In genomic region chr12:24823636-24824354, GRCm38 (mm10) we compare ENCODE assay signal across 25 mouse cellular contexts. TPM values are rescaled to one million over a fixed set of nuclear protein-coding genes. Genes with fewer than 3 reads are reported as not detected.
DNase-seq lines count a peak whose midpoint lies in the region; ATAC-seq and TF ChIP-seq lines count a peak whose summit lies in the region.
"Had no signal": no experiment of that assay in that cellular context is flagged by ENCODE, and none has a peak within 500 bp of the region (broad histone marks: within the 10 kb centered on the region; RNA-seq: fewer than 3 reads in every experiment).

No protein-coding gene starts in this region.

- H3K4me1 ChIP-seq in kidney, postnatal 0 days (replicated peaks; ENCODE audit: insufficient read depth, low read length): no peaks in the 10 kb centered on the region
- H3K4me1 ChIP-seq in kidney, embryonic 15.5 days: peaks cover 7% of the 10 kb centered on the region; the same call in 1 of the 2 replicates
- H3K4me1 ChIP-seq in lung, postnatal 0 days (ENCODE audit: insufficient read depth, low read depth, low read length): no peaks in the 10 kb centered on the region
- H3K4me1 ChIP-seq: neural tube, embryonic 12.5 days had no signal

- TF ChIP-seq POLR2A in myocyte (IDR thresholded peaks at IDR 0.05; ENCODE audit: insufficient read length, low read depth): no peak

- H3K27me3 ChIP-seq in kidney, postnatal 0 days (ENCODE audit: insufficient read depth, low read length): no peaks in the 10 kb centered on the region
- H3K27me3 ChIP-seq in kidney, embryonic 15.5 days: no peaks in the 10 kb centered on the region
- no peaks in the 10 kb centered on the region for H3K27me3 ChIP-seq in lung, postnatal 0 days (replicated peaks; ENCODE audit: insufficient read depth, low read length)
- H3K27me3 ChIP-seq in myocyte (ENCODE audit: control insufficient read depth, insufficient read depth, insufficient read length): no peaks in the 10 kb centered on the region
- H3K27me3 ChIP-seq: forebrain, embryonic 12.5 days; heart, embryonic 15.5 days; hindbrain, embryonic 13.5 days; midbrain, embryonic 13.5 days; neural tube, embryonic 12.5 days had no signal

- H3K27ac ChIP-seq in kidney, postnatal 0 days: no peak overlapping the region
- H3K27ac ChIP-seq in kidney, embryonic 15.5 days: no peak overlapping the region
- H3K27ac ChIP-seq in lung, postnatal 0 days (ENCODE audit: low read length): no peak overlapping the region
- H3K27ac ChIP-seq: forebrain, embryonic 12.5 days; heart, embryonic 15.5 days; hindbrain, embryonic 13.5 days; midbrain, embryonic 13.5 days; neural tube, embryonic 12.5 days had no signal

- TF ChIP-seq EP300 in lung, postnatal 0 days (IDR thresholded peaks at IDR 0.05): no peak

- H3ac ChIP-seq in myocyte (ENCODE audit: control insufficient read depth, insufficient read length): no peak overlapping the region

- WGBS in kidney, postnatal 0 days: 62% methylated on average over 3 of the region's 3 CpGs
- WGBS in kidney, embryonic 15.5 days: 69% methylated on average over 3 of the region's 3 CpGs
- 35% methylated on average over 3 of the region's 3 CpGs for WGBS in lung, postnatal 0 days

- no peaks in the 10 kb centered on the region for H3K36me3 ChIP-seq in kidney, postnatal 0 days (ENCODE audit: insufficient read depth, low read length)
- H3K36me3 ChIP-seq in kidney, embryonic 15.5 days: no peaks in the 10 kb centered on the region
- H3K36me3 ChIP-seq in lung, postnatal 0 days (ENCODE audit: insufficient read depth, low read length): no peaks in the 10 kb centered on the region
- no peaks in the 10 kb centered on the region for H3K36me3 ChIP-seq in myocyte (ENCODE audit: control insufficient read depth, insufficient read depth)
- H3K36me3 ChIP-seq: forebrain, embryonic 12.5 days; heart, embryonic 15.5 days; hindbrain, embryonic 13.5 days; midbrain, embryonic 13.5 days; neural tube, embryonic 12.5 days had no signal

- H3K4me3 ChIP-seq in kidney, postnatal 0 days (replicated peaks; ENCODE audit: low read depth, low read length): no peak overlapping the region
- no peak overlapping the region for H3K4me3 ChIP-seq in kidney, embryonic 15.5 days (replicated peaks)
- no peak overlapping the region for H3K4me3 ChIP-seq in lung, postnatal 0 days (ENCODE audit: low read depth, low read length)
- H3K4me3 ChIP-seq in myocyte: no peak overlapping the region
- H3K4me3 ChIP-seq: forebrain, embryonic 12.5 days; heart, embryonic 15.5 days; hindbrain, embryonic 13.5 days; midbrain, embryonic 13.5 days; neural tube, embryonic 12.5 days had no signal

- H3K79me2 ChIP-seq in myocyte (ENCODE audit: control insufficient read depth, insufficient read depth): no peaks in the 10 kb centered on the region

- no peaks in the 10 kb centered on the region for H3K9me3 ChIP-seq in kidney, postnatal 0 days (replicated peaks; ENCODE audit: low read length)
- H3K9me3 ChIP-seq in kidney, embryonic 15.5 days (replicated peaks): no peaks in the 10 kb centered on the region
- H3K9me3 ChIP-seq in lung, postnatal 0 days (ENCODE audit: low read length): no peaks in the 10 kb centered on the region
- H3K9me3 ChIP-seq: forebrain, embryonic 12.5 days; heart, embryonic 15.5 days; hindbrain, embryonic 13.5 days; midbrain, embryonic 13.5 days; neural tube, embryonic 12.5 days had no signal

- DNase-seq in kidney, postnatal 0 days (ENCODE audit: low spot score): peak; percentile 71
- DNase-seq in lung, postnatal 0 days (ENCODE audit: low spot score): peak; percentile 70
- DNase-seq in lung, postnatal 36 days: no peak
- peak; percentile 46 for DNase-seq in Muller cell, postnatal 12 days (ENCODE audit: inconsistent ontology term)
- DNase-seq: adrenal gland, adult 2 months; B cell, adult 2 months; cerebellum, adult 11-12 months; cerebellum, postnatal 10 days; gastrocnemius, postnatal 36 days; heart, postnatal 36 days; kidney, adult 11 months; lung, adult 2 months; retina, postnatal 1 day; right cerebral cortex, postnatal 25 days; spleen, adult 18-20 months; thymus, postnatal 14 days had no signal

- no peak overlapping the region for H3K9ac ChIP-seq in kidney, postnatal 0 days (ENCODE audit: low read depth, low read length)
- H3K9ac ChIP-seq in kidney, embryonic 15.5 days: no peak overlapping the region
- no peak overlapping the region for H3K9ac ChIP-seq in lung, postnatal 0 days (replicated peaks; ENCODE audit: low read depth)
- H3K9ac ChIP-seq: forebrain, embryonic 12.5 days; heart, embryonic 15.5 days; hindbrain, embryonic 13.5 days; midbrain, embryonic 13.5 days; neural tube, embryonic 12.5 days had no signal

- TF ChIP-seq CTCF in kidney, postnatal 0 days (IDR thresholded peaks at IDR 0.05; ENCODE audit: low read depth): no peak
- no peak for TF ChIP-seq CTCF in lung, postnatal 0 days (IDR thresholded peaks at IDR 0.05)

- H3K4me2 ChIP-seq in kidney, postnatal 0 days (ENCODE audit: low read length): no peak overlapping the region
- H3K4me2 ChIP-seq in kidney, embryonic 15.5 days: no peak overlapping the region
- no peak overlapping the region for H3K4me2 ChIP-seq in lung, postnatal 0 days (replicated peaks; ENCODE audit: low read depth, low read length)
- peak overlapping the region; percentile 40 for H3K4me2 ChIP-seq in myocyte (ENCODE audit: low read depth)
- H3K4me2 ChIP-seq: forebrain, embryonic 12.5 days; heart, embryonic 15.5 days; hindbrain, embryonic 13.5 days; liver, embryonic 11.5 days; midbrain, embryonic 13.5 days; neural tube, embryonic 12.5 days had no signal

- ATAC-seq in kidney, postnatal 0 days (replicated peaks; ENCODE audit: low FRiP score, low read depth): no peak
- no peak for ATAC-seq in kidney, embryonic 15.5 days (replicated peaks; ENCODE audit: low FRiP score)
- no peak; the same call in 1 of the 2 replicates for ATAC-seq in lung, postnatal 0 days
- no peak for ATAC-seq in CD4-positive, CD25-positive, alpha-beta regulatory T cell, adult 4 months
- ATAC-seq: midbrain, embryonic 13.5 days had no signal

TF ChIP-seq in myocyte, 11 proteins besides CTCF, POLR2A, EP300 and RAD21:
- no peak for TF ChIP-seq TCF12 (IDR thresholded peaks at IDR 0.05; ENCODE audit: insufficient read depth, poor library complexity, severe bottlenecking)
- no peak for TF ChIP-seq USF1 (IDR thresholded peaks at IDR 0.05; ENCODE audit: low read depth)
- no peak for TF ChIP-seq POLR2AphosphoS2 (IDR thresholded peaks at IDR 0.05; ENCODE audit: insufficient read length, low read depth)
- no peak for TF ChIP-seq MYOG (IDR thresholded peaks at IDR 0.05; ENCODE audit: control insufficient read depth in 1 of 3, insufficient read depth in 1 of 3, insufficient read length in 2 of 3, low read depth in 2 of 3)
- TF ChIP-seq TCF3 (IDR thresholded peaks at IDR 0.05; ENCODE audit: insufficient read length, low read depth): no peak
- TF ChIP-seq CEBPB (IDR thresholded peaks at IDR 0.05; ENCODE audit: insufficient read depth, poor library complexity, severe bottlenecking): no peak
- no peak for TF ChIP-seq MAX (IDR thresholded peaks at IDR 0.05; ENCODE audit: low read depth)

RNA-seq across cellular contexts. Expression of gene Mboat2, which starts 6.9 kb away (rescaled TPM):
- 44.5 and 50.8 TPM in 2 replicates for polyA plus RNA-seq in kidney, postnatal 0 days (2015; fragmentation: Nextera tagmentation; extraction: Ambion mirVana)
- 41.1 and 42.2 TPM in 2 replicates for polyA plus RNA-seq in kidney, embryonic 15.5 days (2015; fragmentation: Nextera tagmentation; extraction: Ambion mirVana)
- 32.1 and 36.0 TPM in 2 replicates for polyA plus RNA-seq in lung, postnatal 0 days (2015; fragmentation: Nextera tagmentation; extraction: Ambion mirVana)
- 16.9 TPM for polyA plus RNA-seq in myocyte (2012; fragmentation: generic; extraction: Trizol)
- under 1 TPM; 0.15 to 0.34 TPM for polyA plus RNA-seq in CD4-positive, CD25-positive, alpha-beta regulatory T cell, adult 4 months (2017; shearing (Covaris generic))

Comparison
In these comparisons a context has a peak if more than half of its experiments do, and no peak if none do; other contexts are left out.
1. RNA of gene Mboat2, which starts 6.9 kb away (polyA plus RNA-seq): 44.5 to 50.8 TPM in kidney, postnatal 0 days, 41.1 to 42.2 TPM in kidney, embryonic 15.5 days, 32.1 to 36.0 TPM in lung, postnatal 0 days and 16.9 TPM in myocyte (single experiment); 0.15 to 0.34 TPM in CD4-positive, CD25-positive, alpha-beta regulatory T cell, adult 4 months; every median in the first group is over 10 times any median in the second.